Mouse (Mus musculus) v-Abl transformed pro-B cells (cell line): ENCODE data around the gene Ddias.

Source experiments
- in situ Hi-C, 2 experiments: fragments of 400-800 bp; cut with MboI; formaldehyde crosslinking; loops; one replicate each; pipeline ENCODE4 v1.15.1; 2025; ENCODE audit not compliant: unreplicated experiment in 2 of 2

Ddias gene

DNA sequence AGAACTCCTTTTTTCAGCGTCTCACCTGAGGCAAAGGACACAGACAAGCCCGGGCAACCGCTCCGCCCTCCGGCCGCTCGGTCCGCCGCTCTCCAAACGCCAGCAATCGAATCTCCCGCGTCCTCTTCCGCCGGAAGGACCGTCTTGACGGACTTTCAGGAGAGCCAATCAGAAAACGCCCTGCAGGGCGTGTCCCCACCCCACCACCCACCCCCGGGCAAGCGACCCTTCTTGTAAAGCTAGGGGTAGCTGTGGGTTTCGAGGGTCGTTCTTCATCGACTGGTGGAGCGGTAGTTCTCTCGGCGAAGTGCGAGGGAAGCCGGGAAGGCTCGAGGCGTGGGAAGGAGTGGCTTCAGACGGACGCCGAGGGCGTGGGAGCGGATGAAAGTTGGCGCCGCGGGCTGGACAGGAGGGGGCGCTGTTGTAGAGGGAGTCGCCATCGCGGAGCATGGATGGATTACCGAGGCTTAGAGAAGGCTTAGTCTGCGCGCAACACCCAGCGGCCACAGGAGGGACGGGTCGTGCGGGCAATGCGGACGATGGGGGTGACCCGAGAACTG lies at the start of gene Ddias, which contains the start of gene Prcp:
Gene Ddias, minus strand, starts transcription at position 132 of the 560 bp plus-strand sequence.
Gene Prcp, plus strand, starts transcription at position 355 of the 560 bp plus-strand sequence.
- in situ Hi-C loops: loop anchor here (5.0 to 25.0 kb wide), 7 partner anchors 33 to 772 kb away; partner anchors contain the start of gene Ankrd42 (in 2 of the 2)

DNA sequence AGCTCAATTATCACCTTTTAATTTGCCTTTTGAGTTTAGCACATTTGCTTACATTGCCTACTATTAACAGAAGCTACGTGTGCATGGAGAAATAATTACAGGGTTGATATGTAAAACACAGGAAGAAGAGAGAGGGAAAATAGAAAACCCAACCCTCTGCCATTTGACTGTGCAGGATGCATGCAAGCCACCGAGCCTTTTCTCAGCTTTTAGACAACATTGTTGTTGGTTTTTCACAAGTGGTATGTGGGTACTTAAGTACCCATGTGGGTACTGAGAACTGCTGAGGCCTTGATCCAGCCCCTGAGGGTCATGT lies 46.8 kb upstream of the Ddias start:
- in situ Hi-C loops: no loop called here

DNA sequence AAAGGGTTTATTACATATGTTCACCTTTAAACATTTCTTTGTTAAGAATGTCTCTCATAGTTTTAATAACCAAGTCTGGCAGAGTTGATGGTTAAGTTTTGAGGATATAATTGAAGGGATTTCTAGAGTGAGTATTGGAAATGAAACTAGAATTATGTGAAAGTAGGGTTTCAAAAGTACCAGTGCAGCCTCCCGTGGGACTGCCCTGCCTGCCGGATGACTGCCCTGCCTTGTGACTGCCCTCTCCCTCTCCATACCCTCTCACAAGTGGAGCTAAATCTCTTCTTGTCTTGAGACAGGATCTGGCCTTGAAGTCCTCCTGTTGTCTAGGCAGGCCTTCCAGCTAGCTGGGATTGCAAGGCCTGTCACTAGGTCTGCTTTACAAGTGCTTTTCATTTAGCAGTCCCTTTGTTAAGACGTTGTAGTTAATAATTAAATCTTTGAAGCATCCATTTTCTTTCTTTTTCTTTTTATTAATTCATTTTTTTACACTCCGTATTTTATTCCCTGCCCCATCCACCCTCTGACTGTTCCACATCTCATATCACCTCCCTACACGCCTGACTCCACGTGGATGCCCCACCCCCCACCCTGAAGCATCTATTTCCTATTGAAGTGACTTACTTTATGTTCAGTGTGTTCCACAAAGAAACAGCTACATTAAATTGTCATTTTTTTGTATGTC lies 46.3 kb upstream of the Ddias start:
- in situ Hi-C loops: no loop called here

GRCm38 (mm10) chr7:92904285-92904684 lies 30.2 kb upstream of the Ddias start:
- in situ Hi-C loops: loop anchor here in 1 of 2 experiments (5.0 kb wide), 1 partner anchor 38 kb away; no protein-coding TSS in a partner anchor

GRCm38 (mm10) chr7:92903360-92904038 lies 29.5 kb upstream of the Ddias start:
- in situ Hi-C loops: loop anchor here in 1 of 2 experiments (5.0 kb wide), 1 partner anchor 39 kb away; no protein-coding TSS in a partner anchor

DNA sequence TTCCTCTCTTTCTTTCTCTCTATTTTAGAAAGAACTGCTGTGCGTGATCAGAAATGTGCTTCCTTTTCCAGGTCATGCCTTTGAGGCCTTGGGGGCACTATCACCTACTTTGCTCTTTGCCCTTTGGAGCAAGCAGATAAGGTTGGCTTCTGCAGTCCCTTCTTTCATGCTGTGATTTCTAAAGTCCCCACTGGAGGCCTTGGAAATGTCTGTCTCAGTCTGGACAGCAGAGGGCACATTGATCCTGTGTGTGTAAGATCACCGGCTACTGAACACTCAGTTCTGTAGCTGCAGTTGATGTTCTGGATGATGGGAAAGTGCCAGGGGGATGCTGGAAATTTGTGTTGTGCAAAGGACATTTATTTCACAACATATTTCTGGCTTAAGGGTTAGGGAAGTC lies 23.0 kb upstream of the Ddias start:
- in situ Hi-C loops: loop anchor here (25.0 kb wide), 1 partner anchor 460 kb away; no protein-coding TSS in a partner anchor

GRCm38 (mm10) chr7:92896036-92896435 lies 22.0 kb upstream of the Ddias start:
- in situ Hi-C loops: loop anchor here (25.0 kb wide), 1 partner anchor 459 kb away; no protein-coding TSS in a partner anchor

DNA sequence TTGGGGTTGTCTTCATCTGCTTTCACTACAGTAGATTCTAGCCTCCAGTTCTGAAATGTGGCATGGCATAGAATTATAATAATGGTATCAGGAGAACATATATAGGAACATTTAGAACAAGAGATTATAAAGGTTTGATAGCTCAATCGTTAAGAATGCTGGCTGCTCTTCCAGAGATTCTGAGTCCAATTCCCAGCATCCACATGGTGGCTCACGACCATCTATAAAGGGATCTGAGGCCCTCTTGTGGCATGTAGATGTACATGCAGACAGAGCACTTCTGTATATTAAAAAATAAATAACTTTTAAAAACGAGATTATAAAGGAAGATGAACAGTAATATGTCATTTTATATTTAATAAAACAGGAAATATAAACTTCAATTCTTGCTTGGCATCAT lies 19.4 kb upstream of the Ddias start:
- in situ Hi-C loops: loop anchor here (25.0 kb wide), 1 partner anchor 456 kb away; no protein-coding TSS in a partner anchor

DNA sequence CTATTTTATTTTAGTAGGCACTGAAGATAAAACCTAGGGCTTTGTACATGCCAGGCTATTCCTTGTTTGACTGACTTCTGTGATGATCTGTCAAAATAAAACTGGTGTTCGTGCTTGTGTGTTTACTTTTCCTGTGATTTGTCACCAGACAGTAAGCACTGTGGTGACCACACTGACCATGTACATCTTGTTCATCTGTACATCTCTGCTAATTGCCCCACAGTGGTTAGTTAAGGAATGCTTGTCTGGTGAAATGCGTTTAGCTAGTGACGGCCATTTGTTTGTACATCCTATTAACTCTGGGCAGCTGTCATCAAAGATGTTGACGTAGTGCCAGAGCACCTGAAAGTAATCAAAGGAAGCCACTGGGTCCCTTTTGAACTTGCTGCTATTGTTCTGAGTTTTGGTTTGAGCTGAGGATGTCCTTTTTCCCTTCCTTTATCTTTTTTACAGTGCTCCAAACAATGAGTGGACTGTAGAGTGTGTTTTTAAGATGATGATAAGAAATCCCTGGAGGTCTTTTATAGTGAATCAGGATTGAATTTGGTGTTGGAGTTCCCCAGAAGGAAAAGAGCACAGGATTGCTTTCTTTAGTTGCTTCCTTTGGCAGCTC lies 16.7 kb upstream of the Ddias start:
- in situ Hi-C loops: loop anchor here (25.0 kb wide), 1 partner anchor 453 kb away; no protein-coding TSS in a partner anchor

GRCm38 (mm10) chr7:92890211-92890610 lies 16.2 kb upstream of the Ddias start:
- in situ Hi-C loops: loop anchor here (25.0 kb wide), 1 partner anchor 453 kb away; no protein-coding TSS in a partner anchor

- in situ Hi-C loops: loop anchor here (25.0 kb wide), 1 partner anchor 450 kb away; no protein-coding TSS in a partner anchor
Observed at GRCm38 (mm10) chr7:92887230-92887629, 13.2 kb upstream of the Ddias start.

- in situ Hi-C loops: loop anchor here (25.0 kb wide), 1 partner anchor 450 kb away; no protein-coding TSS in a partner anchor
Observed at GRCm38 (mm10) chr7:92886801-92887200, 12.8 kb upstream of the Ddias start.

DNA sequence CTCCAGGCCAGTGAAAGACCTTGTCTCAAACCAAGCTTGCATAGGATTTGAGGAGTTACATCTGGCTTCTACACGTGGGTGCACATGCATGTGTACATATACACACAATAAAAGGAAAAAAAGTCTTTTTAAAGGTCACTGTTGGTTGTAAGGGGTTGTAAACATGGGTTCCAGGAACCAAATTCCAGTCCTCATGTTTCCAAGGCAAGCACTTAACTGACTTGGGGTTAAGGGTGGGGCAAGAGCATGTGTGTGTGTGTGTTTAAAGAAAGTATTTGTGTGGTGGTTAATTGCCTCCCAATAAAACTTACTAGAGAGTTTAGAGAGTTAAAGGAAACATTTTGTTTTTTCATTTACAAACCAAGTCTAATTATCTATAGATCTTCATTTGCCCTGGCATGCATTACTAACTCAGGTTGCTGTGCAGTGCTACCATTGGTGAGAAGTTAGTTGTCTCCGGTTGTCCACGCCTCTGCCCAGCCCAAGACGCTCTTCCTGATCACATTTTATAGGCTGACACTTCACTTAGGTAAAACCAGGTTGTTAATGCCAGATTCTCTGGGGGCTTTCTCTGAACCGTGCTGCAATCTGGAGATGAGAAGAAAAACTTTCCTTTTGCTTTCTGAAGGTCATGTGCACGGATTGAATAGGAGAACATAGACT lies 11.1 kb upstream of the Ddias start:
- in situ Hi-C loops: loop anchor here (25.0 kb wide), 1 partner anchor 448 kb away; no protein-coding TSS in a partner anchor

GRCm38 (mm10) chr7:92883850-92884716 lies 10.0 kb upstream of the Ddias start:
- in situ Hi-C loops: loop anchor here (25.0 kb wide), 1 partner anchor 447 kb away; no protein-coding TSS in a partner anchor

DNA sequence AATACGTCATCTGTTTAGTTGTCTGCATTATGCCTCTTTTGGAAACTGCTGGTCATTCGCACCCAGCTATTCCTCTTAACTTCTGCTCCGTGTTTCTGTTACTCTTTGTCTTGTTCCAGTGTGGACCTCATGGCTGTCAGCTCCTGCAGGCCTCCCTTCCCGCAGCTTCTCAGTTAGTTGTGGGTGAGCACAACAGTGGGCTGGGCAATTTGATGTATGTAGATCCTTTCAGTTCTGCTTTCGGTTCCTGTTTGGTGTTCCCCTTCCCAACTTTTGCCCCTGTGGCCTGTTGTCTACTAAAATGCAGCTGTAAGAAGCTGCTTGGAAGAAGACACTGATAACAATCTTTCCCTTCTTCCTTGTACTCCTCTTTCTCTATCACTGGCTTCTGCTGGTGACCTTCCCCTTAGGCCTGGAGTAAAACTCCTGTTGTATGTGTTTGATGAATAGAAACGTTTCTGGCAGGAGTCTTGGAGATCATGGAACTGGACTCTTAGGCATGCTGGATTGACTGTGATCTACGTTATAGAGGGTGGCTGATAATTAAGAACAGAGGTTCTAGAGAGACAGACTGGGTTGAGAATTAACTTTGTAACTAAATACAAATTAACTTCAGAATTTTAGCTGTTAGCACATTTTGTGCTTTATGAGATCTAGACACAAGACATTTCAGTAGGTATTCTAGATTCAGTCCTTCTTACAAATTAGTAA lies 4.7 kb upstream of the Ddias start:
- in situ Hi-C loops: loop anchor here (25.0 kb wide), 1 partner anchor 441 kb away; no protein-coding TSS in a partner anchor

GRCm38 (mm10) chr7:92876538-92876937 lies 2.5 kb upstream of the Ddias start:
- in situ Hi-C loops: loop anchor here (25.0 kb wide), 1 partner anchor 439 kb away; no protein-coding TSS in a partner anchor

DNA sequence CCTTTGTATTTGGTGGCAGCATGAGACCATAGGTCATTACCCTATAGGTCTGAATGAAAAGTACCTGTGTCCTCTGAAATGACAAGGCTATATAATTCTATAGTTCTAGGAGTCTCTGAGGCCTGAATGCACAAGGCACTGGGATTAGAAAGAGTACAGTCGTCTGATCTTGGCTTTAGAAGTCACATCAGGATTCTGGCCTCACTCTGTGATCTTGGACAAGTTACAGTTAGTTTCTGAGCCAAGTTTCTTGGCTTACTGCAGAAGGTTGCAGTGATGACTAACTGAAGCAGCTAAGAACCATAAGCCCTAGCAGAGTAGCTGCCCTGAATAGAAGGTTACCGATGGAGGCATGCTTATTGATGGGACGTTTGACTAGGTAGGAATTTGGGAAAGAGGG lies 2.0 kb upstream of the Ddias start:
- in situ Hi-C loops: loop anchor here (25.0 kb wide), 1 partner anchor 439 kb away; no protein-coding TSS in a partner anchor

DNA sequence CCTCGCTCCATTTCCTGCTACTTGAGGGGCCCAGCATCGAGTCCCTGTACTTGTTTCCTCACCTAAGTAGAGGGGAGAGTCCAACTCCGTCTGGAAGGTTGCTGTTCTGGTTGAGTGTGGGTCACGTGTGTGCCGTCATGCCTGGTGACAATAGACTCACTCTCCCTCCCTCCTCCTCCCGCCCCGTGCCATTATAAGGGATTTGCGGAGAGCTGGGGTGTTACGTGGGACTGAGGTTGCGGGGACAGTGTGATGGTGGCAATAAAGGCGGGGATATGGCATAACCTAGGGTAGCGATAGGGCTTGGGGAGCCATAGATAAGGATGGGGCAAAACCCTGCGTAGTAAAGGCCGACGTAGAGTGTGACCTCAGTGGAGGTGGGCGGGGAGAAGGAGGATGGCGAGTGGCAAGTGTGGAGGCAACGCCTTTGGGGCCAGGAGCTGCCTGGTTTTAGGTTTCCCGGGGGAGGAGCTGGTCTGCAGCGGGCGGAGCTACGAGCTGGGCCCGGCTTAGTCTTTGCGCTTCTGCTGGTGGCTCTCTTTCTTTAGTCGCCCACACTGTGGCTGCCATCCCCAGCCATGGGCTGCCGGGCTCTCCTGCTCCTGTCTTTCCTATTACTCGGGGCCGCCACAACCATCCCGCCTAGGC lies 838 bp upstream of the Ddias start:
- in situ Hi-C loops: loop anchor here (5.0 to 25.0 kb wide), 8 partner anchors 32 to 773 kb away; partner anchors contain the start of gene Ankrd42 (in 2 of the 2)
